Mouse (Mus musculus): Measurements from ENCODE around the gene Glb1l2.

Glb1l2 gene

GRCm38 (mm10) chr9:26805935-26806666 lies at the start of gene Glb1l2:
Gene Glb1l2, minus strand, starts transcription at chr9:26806468.
- in situ Hi-C loops (cut with MboI; ENCODE audit: low sequenced_read_pairs): no loop called here

- in situ Hi-C loops (cut with MboI; ENCODE audit: low sequenced_read_pairs): no loop called here
These were observed 24.8 kb upstream of the Glb1l2 start for GRCm38 (mm10) chr9:26831089-26831488.

GRCm38 (mm10) chr9:26819942-26820341 lies 13.7 kb upstream of the Glb1l2 start:
- in situ Hi-C loops (cut with MboI; ENCODE audit: low sequenced_read_pairs): no loop called here

GRCm38 (mm10) chr9:26808735-26809134 lies 2.5 kb upstream of the Glb1l2 start:
- in situ Hi-C loops (cut with MboI; ENCODE audit: low sequenced_read_pairs): no loop called here

GRCm38 (mm10) chr9:26804321-26804720 lies 1.9 kb downstream of the Glb1l2 start:
- in situ Hi-C loops (cut with MboI; ENCODE audit: low sequenced_read_pairs): no loop called here

- in situ Hi-C loops (cut with MboI; ENCODE audit: low sequenced_read_pairs): no loop called here
These were observed 5.9 kb downstream of the Glb1l2 start for GRCm38 (mm10) chr9:26800357-26800756.

GRCm38 (mm10) chr9:26798731-26799130 lies 7.5 kb downstream of the Glb1l2 start:
- in situ Hi-C loops (cut with MboI; ENCODE audit: low sequenced_read_pairs): no loop called here

GRCm38 (mm10) chr9:26798205-26798604 lies 8.1 kb downstream of the Glb1l2 start:
- in situ Hi-C loops (cut with MboI; ENCODE audit: low sequenced_read_pairs): no loop called here

GRCm38 (mm10) chr9:26792829-26793228 lies 13.4 kb downstream of the Glb1l2 start:
- in situ Hi-C loops (cut with MboI; ENCODE audit: low sequenced_read_pairs): no loop called here

GRCm38 (mm10) chr9:26783414-26783975 lies 22.8 kb downstream of the Glb1l2 start:
- in situ Hi-C loops (cut with MboI; ENCODE audit: low sequenced_read_pairs): no loop called here

GRCm38 (mm10) chr9:26778421-26778820 lies 27.8 kb downstream of the Glb1l2 start:
- in situ Hi-C loops (cut with MboI; ENCODE audit: low sequenced_read_pairs): no loop called here

GRCm38 (mm10) chr9:26776122-26776902 lies 30.0 kb downstream of the Glb1l2 start:
- in situ Hi-C loops (cut with MboI; ENCODE audit: low sequenced_read_pairs): no loop called here

- in situ Hi-C loops (cut with MboI; ENCODE audit: low sequenced_read_pairs): no loop called here
These were observed 30.6 kb downstream of the Glb1l2 start for GRCm38 (mm10) chr9:26775700-26776099.

- in situ Hi-C loops (cut with MboI; ENCODE audit: low sequenced_read_pairs): loop anchor here (25.0 kb wide), 1 partner anchor 1056 kb away; no protein-coding TSS in a partner anchor
These were observed 38.1 kb downstream of the Glb1l2 start for GRCm38 (mm10) chr9:26768181-26768580.

- in situ Hi-C loops (cut with MboI; ENCODE audit: low sequenced_read_pairs): loop anchor here (25.0 kb wide), 1 partner anchor 1050 kb away; no protein-coding TSS in a partner anchor
These were observed 43.8 kb downstream of the Glb1l2 start for GRCm38 (mm10) chr9:26762477-26762876.

GRCm38 (mm10) chr9:26760576-26760975 lies 45.7 kb downstream of the Glb1l2 start:
- in situ Hi-C loops (cut with MboI; ENCODE audit: low sequenced_read_pairs): loop anchor here (25.0 kb wide), 1 partner anchor 1048 kb away; no protein-coding TSS in a partner anchor

- in situ Hi-C loops (cut with MboI; ENCODE audit: low sequenced_read_pairs): loop anchor here (25.0 kb wide), 1 partner anchor 1048 kb away; no protein-coding TSS in a partner anchor
These were observed 46.2 kb downstream of the Glb1l2 start for GRCm38 (mm10) chr9:26760081-26760480.

- in situ Hi-C loops (cut with MboI; ENCODE audit: low sequenced_read_pairs): no loop called here
These were observed 57.4 kb downstream of the Glb1l2 start for GRCm38 (mm10) chr9:26748893-26749292.

- in situ Hi-C loops (cut with MboI; ENCODE audit: low sequenced_read_pairs): no loop called here
These were observed 59.1 kb downstream of the Glb1l2 start for GRCm38 (mm10) chr9:26747121-26747520.

- in situ Hi-C loops (cut with MboI; ENCODE audit: low sequenced_read_pairs): no loop called here
These were observed 63.5 kb downstream of the Glb1l2 start for GRCm38 (mm10) chr9:26742817-26743216.

- in situ Hi-C loops (cut with MboI; ENCODE audit: low sequenced_read_pairs): no loop called here
These were observed 69.2 kb downstream of the Glb1l2 start for GRCm38 (mm10) chr9:26737116-26737515.
